Mouse (Mus musculus) cerebellum, adult 11 months (tissue): ENCODE data around the gene Ube2r2.

Experiments
- DNase-seq: peaks from one replicate; pipeline ENCODE4 v3.0.0; 2022

Ube2r2 gene

DNA sequence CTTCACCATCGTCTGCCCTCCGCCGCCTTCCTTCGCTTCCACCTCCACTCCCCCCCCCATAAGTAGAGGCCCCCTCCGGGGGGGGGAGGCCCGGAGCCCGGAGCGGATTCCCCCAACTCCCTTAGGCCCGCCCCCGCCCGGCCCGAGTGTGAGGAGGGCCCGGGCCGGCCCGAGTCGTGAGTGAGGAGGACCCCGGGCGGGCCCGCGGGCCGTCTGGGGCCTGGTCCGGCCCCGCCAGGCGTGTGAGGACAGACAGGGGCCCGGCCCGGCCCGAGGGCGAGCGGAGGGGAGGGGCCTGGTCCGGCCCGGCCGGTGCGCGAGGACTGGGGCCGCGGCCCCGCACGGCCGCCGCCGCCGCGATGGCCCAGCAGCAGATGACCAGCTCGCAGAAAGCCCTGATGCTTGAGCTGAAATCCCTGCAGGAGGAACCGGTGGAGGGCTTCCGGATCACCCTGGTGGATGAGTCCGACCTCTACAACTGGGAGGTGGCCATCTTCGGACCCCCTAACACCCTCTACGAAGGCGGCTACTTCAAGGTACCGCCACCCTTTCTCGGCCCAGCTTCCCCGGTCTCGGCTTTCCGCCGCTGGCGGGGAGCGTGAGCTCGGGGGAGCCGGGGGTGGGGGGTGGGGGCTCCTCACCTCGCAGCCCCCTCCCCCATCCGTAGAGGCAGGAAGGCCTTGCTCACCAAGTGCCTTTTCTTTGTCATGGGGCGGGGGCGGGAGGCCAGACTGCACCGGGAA is at the start of gene Ube2r2:
Ube2r2 (plus strand) TSS at position 33 of the 743 bp plus-strand sequence.
- DNase-seq: peak; percentile 59

DNA sequence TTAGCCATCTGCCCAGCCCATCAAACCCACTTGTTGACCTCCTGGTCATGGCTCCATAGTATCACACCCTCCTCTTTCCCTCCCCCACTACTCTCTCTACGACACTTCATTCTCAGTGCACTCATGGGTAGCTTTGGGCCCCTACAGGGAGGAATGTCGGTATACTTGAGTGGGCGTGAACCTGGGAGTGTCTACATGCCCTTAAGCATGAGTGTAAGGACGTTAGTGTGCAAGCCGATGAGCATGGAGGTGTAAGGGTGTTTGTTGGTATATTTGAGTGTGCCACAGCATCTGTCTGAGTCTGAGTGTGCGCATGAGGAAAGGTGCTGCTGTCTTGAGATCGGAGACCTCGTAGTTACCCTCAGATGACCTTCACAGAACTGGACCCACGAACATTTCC is 48.6 kb upstream of the Ube2r2 start:
- DNase-seq: no peak

DNA sequence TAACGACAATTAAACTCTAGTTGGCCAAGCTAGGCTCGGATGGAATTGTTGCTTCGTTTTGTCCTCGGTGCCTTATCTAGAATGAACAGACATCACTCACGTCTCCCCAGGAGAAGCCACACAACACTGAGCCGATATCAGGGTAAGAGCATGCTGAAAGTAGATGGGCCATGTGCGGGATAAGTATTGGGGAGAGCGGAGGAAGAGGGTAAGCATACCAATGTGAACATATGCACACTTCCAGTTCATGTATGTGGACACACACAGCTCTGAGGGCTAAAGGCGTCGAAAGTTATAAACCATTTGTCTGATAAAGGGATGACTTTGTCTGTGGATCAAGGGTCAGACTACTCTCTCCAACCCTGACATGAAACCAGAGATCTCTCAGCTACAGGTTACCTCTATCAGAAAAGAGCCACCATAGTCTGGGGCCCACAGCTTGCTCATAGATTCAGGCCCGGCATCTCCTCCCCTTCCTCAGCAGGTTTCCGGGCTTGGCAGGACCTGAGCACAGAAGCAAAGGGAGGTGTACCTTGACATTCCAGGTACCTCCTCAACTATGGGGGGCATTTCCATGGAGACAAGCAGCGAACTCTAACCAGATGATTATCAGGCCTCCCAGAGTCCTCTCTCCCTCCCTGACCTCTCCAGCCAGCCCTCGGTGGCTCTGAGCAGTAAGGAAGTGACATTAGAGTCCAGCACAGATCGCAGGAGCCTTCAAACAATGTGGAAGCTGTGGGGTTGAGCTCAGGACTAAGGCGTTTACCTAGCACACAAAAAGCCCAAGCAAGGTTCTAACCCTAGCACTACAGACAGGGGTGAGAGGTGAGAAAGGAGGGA is 47.9 kb upstream of the Ube2r2 start:
- no peak for DNase-seq

DNA sequence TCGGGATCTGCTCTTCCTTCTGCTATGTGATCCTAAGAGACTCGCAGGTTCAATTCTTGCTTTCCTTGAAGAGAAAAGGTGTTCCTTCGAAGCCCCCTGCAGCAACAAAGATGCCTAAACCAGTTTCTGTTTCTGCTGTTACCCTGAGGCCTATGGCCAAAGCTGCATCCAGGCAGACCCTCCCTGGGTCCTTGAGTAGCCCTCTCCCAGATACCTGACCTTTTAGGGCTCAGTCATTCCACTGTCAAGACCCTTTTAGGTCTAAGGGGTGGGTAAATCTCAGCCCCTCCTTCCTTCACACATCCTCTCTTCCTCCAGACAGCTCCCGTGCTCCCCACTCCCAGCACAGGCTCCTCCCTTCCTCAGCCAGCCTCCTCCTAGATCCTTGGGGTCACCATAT is 46.4 kb upstream of the Ube2r2 start:
- DNase-seq: no peak

DNA sequence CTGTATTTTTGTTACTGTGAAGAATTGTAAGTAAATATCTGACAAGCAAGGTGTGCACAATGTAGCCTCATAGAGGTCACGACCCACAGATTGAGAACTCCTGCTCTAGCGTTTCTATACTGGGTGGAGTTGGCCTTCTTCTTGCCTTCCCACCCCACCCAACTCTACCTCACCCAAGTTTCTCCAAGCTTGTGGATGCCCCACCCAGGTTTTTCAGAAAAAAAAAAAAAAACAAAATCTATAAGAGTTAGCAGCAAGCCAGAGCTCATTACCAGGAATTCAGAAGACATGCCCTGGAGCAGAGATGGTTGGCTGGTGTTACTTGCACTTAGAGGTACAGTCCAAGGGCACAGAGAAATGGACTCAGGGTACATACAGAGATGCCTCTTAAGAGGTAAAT is 45.8 kb upstream of the Ube2r2 start:
- DNase-seq: no peak

DNA sequence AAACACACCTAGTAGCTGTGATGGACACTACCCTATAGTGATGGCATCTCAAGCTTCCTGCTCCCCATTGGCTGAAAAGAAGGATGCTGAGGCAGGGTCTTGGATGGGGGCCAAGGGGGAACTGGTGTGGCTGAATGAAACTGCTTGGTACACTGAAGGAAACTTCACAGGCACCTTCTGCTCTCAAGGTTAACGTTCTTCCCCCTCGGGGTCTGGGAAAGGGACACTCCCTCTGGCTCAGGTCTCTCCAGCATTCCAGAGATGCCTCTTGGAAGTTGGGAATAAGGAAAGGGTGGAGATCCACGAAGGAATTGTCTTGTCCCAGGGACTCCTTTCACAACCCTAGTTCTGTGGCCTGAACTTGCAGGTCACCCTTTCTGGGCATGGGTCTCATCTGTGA is 44.2 kb upstream of the Ube2r2 start:
- DNase-seq: no peak

DNA sequence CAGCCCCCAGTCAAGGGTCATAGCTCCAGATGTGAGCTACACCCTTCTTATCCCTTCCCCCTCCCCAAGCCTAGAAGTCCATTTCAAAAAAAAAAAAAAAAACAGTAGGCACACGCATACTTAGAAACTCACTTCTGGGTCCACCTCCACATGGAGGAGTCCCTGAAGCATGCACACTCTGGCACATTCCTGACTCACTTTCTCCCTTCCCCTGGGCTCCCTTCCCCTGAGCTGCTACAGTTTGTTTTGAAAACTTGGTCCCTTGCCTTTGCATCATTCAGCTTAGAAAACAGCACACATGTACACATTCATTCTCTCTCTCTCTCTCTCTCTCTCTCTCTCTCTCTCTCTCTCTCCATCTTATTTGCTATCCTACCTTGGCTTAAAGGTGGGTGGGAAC is 42.6 kb upstream of the Ube2r2 start:
- DNase-seq: no peak

DNA sequence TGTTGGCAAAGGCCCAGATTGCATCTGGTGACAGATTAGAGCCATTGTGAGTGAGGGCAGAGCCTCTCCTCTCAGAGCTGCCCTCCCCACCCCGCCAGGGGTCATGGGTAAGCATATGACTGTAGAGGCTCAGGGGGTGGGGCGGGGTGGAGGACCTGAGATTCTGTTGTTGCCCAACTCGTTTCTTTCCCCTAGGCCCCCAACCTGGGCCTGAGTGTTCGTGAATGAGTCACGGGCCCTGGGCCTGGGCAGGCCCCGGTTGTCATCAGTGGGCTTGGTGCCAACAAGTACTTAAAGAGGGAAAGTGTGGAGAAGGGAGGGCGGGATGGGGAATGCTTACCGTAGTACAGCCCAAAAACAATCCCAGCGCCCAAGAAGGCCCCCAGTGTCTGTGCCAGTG is 41.2 kb upstream of the Ube2r2 start:
- no peak for DNase-seq

DNA sequence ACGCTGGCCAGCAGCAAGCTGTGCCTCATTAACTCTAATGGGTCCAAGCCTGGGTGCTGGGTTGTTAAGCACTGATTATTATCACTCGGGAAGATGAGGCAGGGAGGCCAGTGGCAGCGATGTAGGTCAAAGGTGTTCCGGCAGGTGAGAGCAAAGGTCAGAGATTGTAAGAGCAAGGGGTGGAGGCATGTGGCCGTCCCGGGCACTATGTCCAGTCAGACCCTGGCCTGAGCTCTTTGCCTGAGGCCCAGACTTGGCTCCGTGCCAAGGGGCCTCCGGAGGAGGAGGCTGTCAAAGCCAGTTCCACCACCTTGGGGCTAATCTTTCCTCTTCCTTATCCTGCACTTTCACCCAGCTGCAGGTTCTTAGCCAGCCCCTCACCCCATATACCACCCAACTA is 39.4 kb upstream of the Ube2r2 start:
- DNase-seq: no peak

DNA sequence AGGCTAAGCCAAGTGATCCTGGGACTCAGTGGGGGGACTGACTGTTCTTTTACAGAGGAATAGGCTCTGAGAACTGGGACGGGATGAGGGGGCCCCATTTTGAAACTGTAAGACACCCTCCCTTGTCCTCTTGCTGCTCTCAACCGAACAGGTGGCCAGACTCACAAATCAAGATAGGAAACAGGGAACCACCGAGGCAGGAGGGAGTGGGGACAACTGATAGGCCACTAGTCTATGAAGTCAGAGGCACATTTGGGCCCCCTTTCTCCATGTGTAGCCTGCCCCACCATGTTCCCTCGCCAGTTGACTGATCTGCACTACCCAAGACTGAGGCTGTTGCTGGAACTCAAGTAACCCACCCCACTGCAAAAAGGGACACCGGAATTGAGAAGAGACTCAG is 38.7 kb upstream of the Ube2r2 start:
- DNase-seq: no peak

DNA sequence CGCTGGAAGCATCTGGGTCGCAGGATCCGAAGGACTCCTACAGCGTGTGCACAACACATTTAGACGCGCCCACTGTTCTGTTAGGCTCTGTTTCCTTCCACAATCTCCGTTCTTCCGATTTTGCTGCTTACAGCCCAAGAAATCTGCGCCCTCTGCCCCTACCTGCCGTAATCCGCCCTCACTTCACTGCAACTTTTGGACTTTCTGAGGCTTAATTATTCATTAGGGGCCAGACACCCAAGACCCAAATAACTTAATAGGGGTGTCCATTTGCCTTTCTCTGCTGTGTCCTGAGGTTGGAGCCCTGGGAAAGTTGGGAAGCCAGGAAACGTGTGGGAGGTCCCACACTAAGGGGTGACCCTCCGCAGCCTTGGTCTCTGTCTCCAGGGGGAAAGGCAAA is 38.2 kb upstream of the Ube2r2 start:
- DNase-seq: no peak

DNA sequence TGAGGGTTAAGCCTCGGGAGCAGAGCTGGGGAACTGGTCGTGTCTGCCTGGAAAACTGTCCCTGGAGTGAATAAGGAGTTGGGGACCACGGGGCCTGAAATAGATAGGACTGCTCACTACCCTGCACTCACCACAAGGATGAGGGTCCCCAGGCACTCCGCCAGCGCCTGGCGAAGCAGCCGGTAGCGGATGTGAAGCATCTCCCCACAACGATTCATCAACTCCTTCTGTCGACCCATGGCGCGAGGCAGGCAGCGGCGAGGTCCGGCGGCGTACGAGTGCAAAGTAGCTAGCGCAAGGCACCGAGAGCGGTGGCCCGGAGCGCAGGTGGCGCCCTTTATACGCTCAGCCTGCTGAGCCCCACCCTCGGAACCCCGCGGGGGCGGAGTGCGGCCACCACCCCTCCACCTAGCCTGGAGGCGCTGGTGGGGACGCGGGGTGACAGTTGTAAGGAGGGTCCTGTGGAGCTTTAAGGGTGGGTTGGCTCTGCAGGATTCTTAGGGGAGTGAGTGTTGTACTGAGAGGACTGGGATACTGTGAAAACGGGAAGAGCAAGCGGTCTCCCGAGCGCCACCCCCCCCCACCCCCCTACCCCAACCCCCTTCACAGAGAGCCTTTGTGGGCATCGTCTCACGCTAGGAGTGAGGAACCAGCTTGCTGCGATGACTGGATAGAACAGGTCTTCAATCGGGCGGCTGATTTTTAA is 37.5 kb upstream of the Ube2r2 start, which contains the start of gene Aqp3:
Aqp3 (minus strand) TSS at position 313 of the 706 bp plus-strand sequence.
- no peak for DNase-seq

DNA sequence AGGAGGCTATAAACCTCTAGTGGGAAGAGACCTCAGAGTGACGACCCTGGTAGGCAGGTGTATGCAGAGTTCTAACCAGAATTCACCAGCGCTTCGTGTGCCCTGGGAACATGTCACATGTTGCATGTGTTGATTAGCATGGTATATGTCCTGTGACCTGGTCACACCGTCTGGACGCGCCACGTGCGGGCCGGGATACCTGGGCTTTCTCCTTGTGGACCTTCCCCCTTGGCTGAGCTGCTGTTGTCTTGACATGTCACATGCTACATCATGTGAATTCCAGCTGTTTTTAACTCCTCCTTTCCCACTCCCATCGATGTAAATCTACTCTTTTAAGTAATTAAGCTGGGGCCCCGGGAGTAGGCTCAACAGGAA is 37.0 kb upstream of the Ube2r2 start:
- DNase-seq: no peak

DNA sequence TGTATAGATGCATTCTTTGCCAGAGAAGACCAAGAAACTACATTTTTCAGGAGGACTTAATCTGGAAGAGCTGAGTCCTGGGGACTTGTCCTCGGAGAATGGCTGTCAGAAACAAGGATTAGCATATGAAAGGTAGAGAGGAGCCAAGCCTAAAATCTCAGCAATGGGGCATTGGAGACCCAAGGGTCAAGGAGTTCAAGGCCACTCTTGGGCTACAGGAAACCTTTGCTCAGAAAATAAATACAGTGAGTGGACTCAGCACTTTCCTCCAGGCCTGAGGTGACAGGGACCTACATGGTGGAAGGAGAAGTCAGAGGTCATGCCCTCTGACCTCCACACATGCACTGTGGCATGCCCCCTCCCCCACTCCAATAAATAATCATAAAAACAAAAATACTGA is 34.6 kb upstream of the Ube2r2 start:
- DNase-seq: no peak

DNA sequence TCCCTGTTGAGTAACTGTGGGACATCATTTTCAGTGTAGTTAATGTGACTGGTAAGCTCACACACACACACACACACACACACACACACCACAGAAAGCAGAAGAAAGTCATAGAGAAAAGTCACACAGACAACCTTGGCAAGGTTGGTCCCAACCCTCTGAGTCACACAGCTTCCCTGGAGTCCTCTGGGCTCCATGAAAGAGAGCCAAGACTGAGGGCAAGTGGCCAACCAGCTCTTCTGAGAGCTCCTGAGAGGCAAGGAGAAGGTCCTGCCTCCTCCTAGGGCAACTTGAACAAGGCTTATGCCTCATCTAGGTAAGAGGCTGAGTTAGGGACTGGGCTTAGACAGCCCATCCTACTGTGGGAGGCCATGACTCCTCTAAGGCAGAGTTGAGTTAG is 32.6 kb upstream of the Ube2r2 start:
- DNase-seq: no peak

DNA sequence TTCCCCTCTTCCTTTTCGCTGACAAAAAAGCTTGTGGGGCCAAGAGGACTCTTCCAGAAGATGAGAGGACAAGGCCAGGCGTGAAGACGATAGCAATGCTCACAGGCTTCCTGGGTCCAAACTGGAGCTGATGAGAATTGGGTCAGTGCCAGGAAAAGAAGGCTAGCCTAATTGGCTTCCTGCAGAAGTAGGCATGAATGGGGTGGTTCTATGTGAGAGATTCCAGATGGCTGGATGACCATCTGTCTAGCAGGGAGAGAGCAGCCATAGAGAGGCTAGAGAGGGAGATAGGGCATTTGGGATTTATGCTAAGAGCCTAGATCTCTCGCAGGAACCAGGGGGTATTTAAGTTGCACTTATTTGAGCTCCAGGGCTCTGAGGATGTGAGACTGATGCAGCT is 28.1 kb upstream of the Ube2r2 start:
- peak; percentile 31 for DNase-seq

DNA sequence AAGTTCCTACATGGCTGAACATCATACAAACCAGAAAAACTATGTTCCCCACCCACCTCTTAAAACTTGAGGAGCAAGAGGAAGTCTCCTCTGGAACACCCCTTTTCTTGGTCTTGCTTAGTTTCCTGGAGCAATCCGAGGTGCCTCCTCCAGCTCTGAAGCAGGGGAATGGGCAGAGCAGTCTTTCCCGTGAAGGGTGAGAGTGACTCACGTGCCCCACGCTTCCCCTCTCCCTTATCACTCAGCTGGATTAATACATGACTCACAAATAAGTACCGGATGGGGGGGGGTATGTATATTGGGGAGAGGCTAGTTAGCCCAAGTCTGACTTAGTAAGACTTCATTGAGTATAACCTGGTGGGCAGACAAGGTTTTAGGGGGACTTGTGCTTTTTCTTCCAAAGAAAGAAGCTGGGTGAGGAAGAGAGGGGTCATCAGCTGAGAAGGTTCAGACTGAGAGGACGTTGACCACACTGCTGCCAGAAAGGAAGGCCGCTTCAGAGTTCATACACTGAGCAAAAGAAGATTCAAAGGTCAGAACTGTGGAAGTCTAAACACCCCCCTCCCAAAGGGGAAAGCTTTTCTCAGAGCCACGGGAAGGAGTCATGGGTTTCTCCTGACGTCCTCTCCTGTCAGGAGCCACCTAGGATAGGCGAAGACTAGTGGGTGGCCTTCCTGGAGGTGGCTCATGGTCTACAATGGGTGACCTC is 26.7 kb upstream of the Ube2r2 start:
- DNase-seq: no peak

DNA sequence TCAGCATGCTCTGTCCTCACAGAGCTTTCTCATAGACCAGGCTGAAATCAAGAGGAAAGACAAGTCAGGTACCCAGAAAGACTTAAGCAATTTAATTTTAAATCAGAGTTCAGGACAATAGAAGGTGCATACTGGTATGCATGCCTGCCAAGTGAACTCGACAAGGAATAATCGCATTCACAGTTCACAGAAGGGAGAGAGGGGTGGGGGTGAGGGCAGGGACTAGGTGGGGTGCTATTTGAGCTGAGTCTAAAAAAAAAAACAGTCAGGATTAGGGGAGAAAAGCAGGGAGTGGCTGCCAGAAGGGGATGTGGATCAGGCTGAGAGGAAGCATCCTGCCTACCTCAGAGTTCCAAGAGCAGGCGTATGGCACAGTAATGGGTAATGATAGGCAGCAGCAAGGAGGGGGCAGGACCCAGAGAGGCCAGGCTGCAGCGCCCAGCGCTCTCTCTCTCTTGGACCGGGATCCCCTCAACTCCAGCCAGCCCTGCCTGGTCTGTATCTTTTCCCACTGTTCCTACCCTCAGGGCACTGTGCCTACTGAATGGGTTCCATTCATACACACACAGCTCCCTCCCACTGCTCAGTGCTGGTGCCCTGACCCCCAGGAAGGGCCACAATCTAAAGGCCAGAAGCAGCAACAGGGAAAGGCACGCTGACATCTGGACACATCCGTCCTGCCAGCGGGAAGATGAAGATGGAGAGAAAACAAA is 21.0 kb upstream of the Ube2r2 start:
- DNase-seq: no peak

DNA sequence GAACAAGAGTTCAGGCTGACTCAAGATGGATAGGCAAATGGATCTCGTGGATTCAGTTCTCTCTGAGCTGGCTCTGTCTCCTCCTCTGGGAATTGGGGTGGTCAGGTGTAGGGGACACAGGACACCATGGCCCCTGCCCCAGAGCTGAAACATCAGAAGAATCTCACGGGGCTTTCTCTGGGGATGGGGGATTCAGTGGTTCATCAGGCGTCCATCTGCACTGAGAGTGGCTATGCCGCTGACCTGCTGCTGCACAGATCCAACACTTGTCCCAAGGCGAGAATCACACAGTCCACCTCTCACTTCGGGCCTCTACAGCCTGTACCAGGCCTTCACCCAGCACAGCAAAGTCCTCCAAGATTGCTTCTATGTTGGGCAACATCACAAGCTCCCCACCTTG is 20.5 kb upstream of the Ube2r2 start:
- no peak for DNase-seq

DNA sequence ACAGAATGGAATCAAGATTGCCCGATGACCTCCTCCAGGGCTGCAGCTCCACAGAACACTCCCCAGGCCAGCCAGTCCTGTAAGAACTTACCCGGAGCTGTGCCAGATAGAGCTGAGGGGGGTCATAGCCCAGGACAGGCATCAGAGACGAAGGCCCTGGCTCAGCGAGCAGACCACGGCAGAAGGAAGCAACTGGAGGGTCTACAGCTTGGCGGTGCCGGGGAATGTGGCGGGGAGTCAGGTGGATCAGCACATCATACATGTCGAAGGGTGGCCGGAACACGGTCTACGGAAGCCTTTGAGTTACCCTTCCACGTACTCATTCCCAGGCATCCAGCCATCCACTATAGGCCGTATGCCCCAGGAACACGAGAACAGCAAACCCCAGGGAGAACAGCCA is 19.8 kb upstream of the Ube2r2 start:
- no peak for DNase-seq

DNA sequence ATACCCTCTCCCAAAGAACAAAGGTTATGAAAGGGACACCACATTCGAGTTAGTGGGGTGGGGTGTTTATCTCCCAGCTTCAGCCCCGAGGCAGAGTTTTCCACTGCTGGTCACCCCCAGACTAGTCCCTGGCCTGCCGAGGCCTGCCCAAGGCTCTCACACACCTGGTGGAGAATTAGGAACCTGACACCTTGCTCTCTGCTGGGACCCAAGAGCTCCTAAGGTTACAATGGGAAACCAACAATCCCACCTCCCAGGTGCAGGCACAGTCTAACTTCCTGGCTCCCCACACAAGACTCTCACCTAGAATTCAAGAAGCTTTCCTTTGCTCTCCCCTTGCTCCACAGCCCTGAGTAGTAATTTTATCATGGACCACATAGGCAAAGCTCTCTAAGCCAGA is 18.7 kb upstream of the Ube2r2 start:
- DNase-seq: no peak

DNA sequence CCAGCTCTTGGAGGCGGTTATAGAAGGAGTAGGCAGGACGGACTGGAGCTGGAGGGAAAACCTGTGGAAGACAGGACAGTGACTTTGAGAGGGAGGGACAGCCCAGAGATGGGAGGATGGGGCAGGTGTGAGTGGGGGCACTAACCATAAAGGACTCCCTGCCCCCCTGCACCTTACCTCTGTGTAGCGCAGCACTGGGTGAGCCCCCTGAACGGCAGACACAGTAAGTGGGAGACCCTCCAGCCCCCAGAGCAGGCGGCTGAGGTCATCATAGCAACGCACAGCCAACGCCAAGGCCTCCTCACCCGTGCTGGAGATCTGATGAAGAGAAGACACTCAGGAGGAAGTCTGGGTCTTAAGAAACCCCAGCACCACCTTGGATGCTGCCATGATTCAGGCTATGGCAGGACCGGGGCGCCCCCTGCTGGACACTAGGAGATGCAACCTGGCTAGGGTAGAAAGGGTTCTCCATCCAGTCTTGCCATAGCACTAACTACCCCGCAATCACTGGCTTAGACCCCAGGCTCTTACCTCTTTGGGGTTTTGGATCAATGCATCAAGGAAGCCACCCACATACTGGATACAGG is 16.7 kb upstream of the Ube2r2 start:
- peak; percentile 32 for DNase-seq
